Mouse (Mus musculus) embryo, embryonic 10 days (tissue): ENCODE measurements around the gene Olfr1441.

Experiments
- DNase-seq: peaks from one replicate; pipeline ENCODE4 v3.0.0-alpha.2; 2015; ENCODE audit warnings: low spot score

Gene Olfr1441

GRCm38 (mm10) chr19:12462851-12463721 lies 45.9 kb downstream of the Olfr1441 start:
- DNase-seq = no peak

- peak; percentile 27 for DNase-seq
Measured at GRCm38 (mm10) chr19:12463722-12464035, 46.4 kb downstream of the Olfr1441 start.

GRCm38 (mm10) chr19:12464127-12464526 lies 46.9 kb downstream of the Olfr1441 start:
- DNase-seq = no peak

- DNase-seq = no peak
Measured at GRCm38 (mm10) chr19:12464674-12465073, 47.4 kb downstream of the Olfr1441 start.

- no peak for DNase-seq
Measured at GRCm38 (mm10) chr19:12465530-12466144, 48.4 kb downstream of the Olfr1441 start.

- peak; percentile 73 for DNase-seq
Measured at GRCm38 (mm10) chr19:12466204-12466603, 49.0 kb downstream of the Olfr1441 start.

- DNase-seq = peak; percentile 68
Measured at GRCm38 (mm10) chr19:12467436-12467835, 50.2 kb downstream of the Olfr1441 start.

- no peak for DNase-seq
Measured at GRCm38 (mm10) chr19:12471866-12472265, 54.6 kb downstream of the Olfr1441 start.

GRCm38 (mm10) chr19:12472381-12472976 lies 55.2 kb downstream of the Olfr1441 start:
- no peak for DNase-seq
